9 mouse cellular contexts compared by ENCODE assay signal in genomic region chr15:99717386-99718334, GRCm38 (mm10). TPM values are rescaled to one million over a fixed set of nuclear protein-coding genes. Genes with fewer than 3 reads are reported as not detected.
DNase-seq lines count a peak whose midpoint lies in the region; ATAC-seq lines count a peak whose summit lies in the region.
"Had no signal": no experiment of that assay in that cellular context is flagged by ENCODE, and none has a peak within 500 bp of the region (broad histone marks: within the 10 kb centered on the region; RNA-seq: fewer than 3 reads in every experiment).

Gpd1 (plus strand) TSS chr15:99717515.

- no peak within 1 kb of the TSS for H3K4me3 ChIP-seq in heart, embryonic 11.5 days (ENCODE audit: low read depth, low read length)
- no peak within 1 kb of the TSS for H3K4me3 ChIP-seq in midbrain, embryonic 16.5 days (ENCODE audit: low read depth, low read length)
- H3K4me3 ChIP-seq: neural tube, embryonic 12.5 days had no signal

- H3K36me3 ChIP-seq in heart, embryonic 11.5 days (ENCODE audit: control insufficient read depth, insufficient read depth, low read length), result peaks cover 5% of the 10 kb centered on the region
- peaks cover 16% of the 10 kb centered on the region for H3K36me3 ChIP-seq in midbrain, embryonic 16.5 days (ENCODE audit: control insufficient read depth, insufficient read depth, low read length)

- peaks cover 15% of the 10 kb centered on the region for H3K4me1 ChIP-seq in heart, embryonic 11.5 days (ENCODE audit: control insufficient read depth, insufficient read depth, low read length)
- peaks cover 6% of the 10 kb centered on the region; the same call in 1 of the 2 replicates for H3K4me1 ChIP-seq in midbrain, embryonic 16.5 days (ENCODE audit: control insufficient read depth, insufficient read depth, low read length)

- H3K27ac ChIP-seq in heart, embryonic 11.5 days (ENCODE audit: low read depth, low read length), result no peak within 1 kb of the TSS
- H3K27ac ChIP-seq in midbrain, embryonic 16.5 days (ENCODE audit: low read length), result 0 out of 2 replicates have a peak within 1 kb of the TSS, but pooled peaks have one; percentile 28
- H3K27ac ChIP-seq: neural tube, embryonic 12.5 days had no signal

- H3K4me2 ChIP-seq in heart, embryonic 11.5 days, result no peak within 1 kb of the TSS
- H3K4me2 ChIP-seq in midbrain, embryonic 16.5 days (ENCODE audit: low read length), result no peak within 1 kb of the TSS
- H3K4me2 ChIP-seq: neural tube, embryonic 12.5 days had no signal

- no peaks in the 10 kb centered on the region for H3K27me3 ChIP-seq in heart, embryonic 11.5 days (ENCODE audit: control insufficient read depth, insufficient read depth, low read length)
- H3K27me3 ChIP-seq in midbrain, embryonic 16.5 days (ENCODE audit: control insufficient read depth, insufficient read depth, low read depth, low read length), result no peaks in the 10 kb centered on the region
- H3K27me3 ChIP-seq: neural tube, embryonic 12.5 days had no signal

- no peak within 1 kb of the TSS for H3K9ac ChIP-seq in heart, embryonic 11.5 days (ENCODE audit: low read depth, low read length)
- no peak within 1 kb of the TSS for H3K9ac ChIP-seq in midbrain, embryonic 16.5 days (ENCODE audit: low read depth, low read length)
- H3K9ac ChIP-seq: neural tube, embryonic 12.5 days had no signal

- WGBS in heart, embryonic 11.5 days (ENCODE audit: insufficient replicate concordance), result 67% methylated on average over 26 of the region's 26 CpGs
- 63% methylated on average over 25 of the region's 26 CpGs for WGBS in midbrain, embryonic 16.5 days

- no peaks in the 10 kb centered on the region for H3K9me3 ChIP-seq in heart, embryonic 11.5 days (replicated peaks; ENCODE audit: control insufficient read depth, low read length)
- H3K9me3 ChIP-seq in midbrain, embryonic 16.5 days (replicated peaks; ENCODE audit: control insufficient read depth, low read length, poor library complexity, severe bottlenecking), result no peaks in the 10 kb centered on the region
- H3K9me3 ChIP-seq: neural tube, embryonic 12.5 days had no signal

- intact Hi-C loops in left cerebral cortex, postnatal 25 days (cut with DNase I), result loop anchor here (2.0 kb wide), 1 partner anchor 15 kb away; the partner anchor contains the start of gene Smarcd1

- DNase-seq in heart, adult 18-20 months, result peak; percentile 67 to 74
- peak; percentile 90 for DNase-seq in brain, adult 2 months (ENCODE audit: low read depth, low spot score)
- peak; percentile 76 to 87 for DNase-seq in gastrocnemius, adult 8-10 months (ENCODE audit: low spot score in 2 of 2)
- peak; percentile 86 for DNase-seq in kidney, adult 11 months
- peak; percentile 74 to 82 for DNase-seq in left cerebral cortex, postnatal 25 days (ENCODE audit: low spot score in 2 of 2)
- no peak for DNase-seq in urinary bladder, postnatal 4 days (ENCODE audit: low spot score in 2 of 2)

- ATAC-seq in heart, embryonic 11.5 days (replicated peaks; ENCODE audit: insufficient number of reproducible peaks, low FRiP score, low TSS enrichment), result no peak
- 0 out of 2 replicates have a peak, but pooled peaks have one; percentile 3 for ATAC-seq in midbrain, embryonic 16.5 days

RNA-seq across cellular contexts. Expression of gene Gpd1, which starts in this region (rescaled TPM):
- 100 to 1,000 TPM in 1 of 2 experiments, 10 to 100 TPM in 1; 53.9 to 160 TPM for total RNA-seq in heart, adult 18-20 months (2021)
- polyA plus RNA-seq in heart, embryonic 11.5 days (2014; fragmentation: Nextera tagmentation; extraction: Ambion mirVana), result 0.62 and 0.63 TPM in 2 replicates
- total RNA-seq in gastrocnemius, adult 8-10 months (2022), result 100 to 1,000 TPM; 446 to 550 (median 458) TPM
- total RNA-seq in left cerebral cortex, postnatal 25 days (2021), result 10 to 100 TPM; 86.4 to 88.3 TPM
- polyA plus RNA-seq in midbrain, embryonic 16.5 days (2015; fragmentation: Nextera tagmentation; extraction: Ambion mirVana), result 1.4 and 1.7 TPM in 2 replicates

Comparison
In these comparisons a context has a peak if more than half of its experiments do, and no peak if none do; other contexts are left out.
1. DNase-seq: peak in heart, adult 18-20 months (2 of 2), brain, adult 2 months (single experiment), gastrocnemius, adult 8-10 months (2 of 2), kidney, adult 11 months (single experiment) and left cerebral cortex, postnatal 25 days (2 of 2); none in urinary bladder, postnatal 4 days (0 of 2).